Mouse (Mus musculus) heart, embryonic 12.5 days (tissue): Measurements from ENCODE around the gene Rwdd1. TPM values are rescaled to one million over a fixed set of nuclear protein-coding genes. Genes with fewer than 3 reads are reported as not detected.
"Not testable (repeated sequence)": the region's sequence is repeated elsewhere in the genome, so short reads cannot be mapped to it uniquely, and the experiment has no call there.

Source experiments
- ATAC-seq: fragments of 200-750 bp; cut with Nextera tagmentation; 2 replicates; pipeline ENCODE4 v1.8.0; 2017; ENCODE audit warnings: moderate TSS enrichment, moderate library complexity; ENCODE audit not compliant: insufficient number of reproducible peaks, low FRiP score
- H3K27ac ChIP-seq: fragments of 300-500 bp; sonication (generic); 2 replicates; pipeline ENCODE4 v1.5.1; 2016; ENCODE audit warnings: mild to moderate bottlenecking, moderate library complexity; ENCODE audit not compliant: poor library complexity, severe bottlenecking
- H3K27me3 ChIP-seq: fragments of 300-500 bp; sonication (generic); replicated peaks from 2 replicates; pipeline ENCODE4 v1.6.1; 2016; ENCODE audit warnings: mild to moderate bottlenecking, moderate library complexity
- H3K36me3 ChIP-seq: fragments of 300-500 bp; sonication (generic); 2 replicates; pipeline ENCODE4 v1.6.1; 2016; ENCODE audit warnings: mild to moderate bottlenecking, moderate library complexity
- H3K4me1 ChIP-seq: fragments of 300-500 bp; sonication (generic); replicated peaks from 2 replicates; pipeline ENCODE4 v1.6.1; 2016; ENCODE audit warnings: mild to moderate bottlenecking
- H3K4me2 ChIP-seq: fragments of 300-500 bp; sonication (generic); 2 replicates; pipeline ENCODE4 v1.6.1; 2016; ENCODE audit warnings: mild to moderate bottlenecking, moderate library complexity
- H3K4me3 ChIP-seq: fragments of 300-500 bp; sonication (generic); 2 replicates; pipeline ENCODE4 v1.5.1; 2016; ENCODE audit warnings: mild to moderate bottlenecking
- H3K9ac ChIP-seq: fragments of 300-500 bp; sonication (generic); 2 replicates; pipeline ENCODE4 v1.6.1; 2016; ENCODE audit warnings: mild to moderate bottlenecking, moderate library complexity
- H3K9me3 ChIP-seq: fragments of 300-500 bp; sonication (generic); replicated peaks from 2 replicates; pipeline ENCODE4 v1.6.1; 2016; ENCODE audit warnings: mild to moderate bottlenecking, moderate library complexity
- WGBS: fragments of 180-500 bp; shearing (Covaris S2); methylation state at CpG from one replicate; pipeline ENCODE4 v1.1.7; 2016; 5-methylcytosine and 5-hydroxymethylcytosine counted together
- polyA plus RNA-seq: library from polyadenylated mRNA; unstranded; fragments of >200 nt; fragmentation: Nextera tagmentation; extraction: Ambion mirVana; gene quantifications from 2 replicates; pipeline ENCODE4 v1.2.1, GENCODE M21; 2016

Gene Rwdd1
- polyA plus RNA-seq, 1 experiment from 2014 or later, result 113 TPM

GRCm38 (mm10) chr10:33998397-33998796, 21.0 kb downstream of the Rwdd1 start:
- ATAC-seq, result no peak
- H3K4me1 ChIP-seq, result no peaks in the 10 kb centered on the region
- no peak overlapping the region for H3K4me3 ChIP-seq
- peaks cover 81% of the 10 kb centered on the region for H3K36me3 ChIP-seq
- no peaks in the 10 kb centered on the region for H3K9me3 ChIP-seq
- no peak overlapping the region for H3K27ac ChIP-seq
- no peak overlapping the region for H3K9ac ChIP-seq
- no peaks in the 10 kb centered on the region for H3K27me3 ChIP-seq
- H3K4me2 ChIP-seq, result no peak overlapping the region

DNA sequence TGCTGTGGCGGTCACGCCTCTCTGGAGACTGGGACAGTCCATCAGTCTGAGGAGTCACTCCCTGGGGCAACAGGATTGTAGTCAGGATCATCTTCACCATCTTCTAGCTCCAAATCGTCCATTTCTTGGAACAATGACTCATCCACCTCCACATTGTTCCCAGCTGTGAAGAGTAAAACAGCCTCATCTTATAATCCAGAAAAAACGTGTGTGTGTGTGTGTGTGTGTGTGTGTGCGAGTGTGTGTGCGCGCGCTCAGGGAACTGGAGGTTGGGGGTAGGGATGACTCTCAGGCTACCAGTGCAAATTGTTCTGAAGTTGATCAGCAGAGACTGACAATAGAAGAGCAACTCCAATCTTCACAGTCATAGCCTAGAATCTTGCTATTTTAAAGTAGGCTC, 22.7 kb downstream of the Rwdd1 start:
- H3K27ac ChIP-seq, H3K9me3 ChIP-seq, H3K4me1 ChIP-seq, H3K27me3 ChIP-seq, H3K4me2 ChIP-seq, H3K9ac ChIP-seq, ATAC-seq, H3K4me3 ChIP-seq: not testable (repeated sequence)
- H3K36me3 ChIP-seq, result peaks cover 78% of the 10 kb centered on the region
- 88% methylated on average over 6 of the region's 8 CpGs for WGBS

- WGBS, result 21% methylated on average over 4 of the region's 4 CpGs
- Histone ChIP-seq H3K4me3 (no peak overlapping the region), H3K4me1 (no peaks in the 10 kb centered on the region), H3K9me3 (no peaks in the 10 kb centered on the region), H3K9ac (no peak overlapping the region), H3K4me2 (no peak overlapping the region), H3K36me3 (peaks cover 10% of the 10 kb centered on the region), H3K27ac (no peak overlapping the region), H3K27me3 (no peaks in the 10 kb centered on the region)
- no peak for ATAC-seq
Observed at GRCm38 (mm10) chr10:33986771-33987170, 32.7 kb downstream of the Rwdd1 start.

DNA sequence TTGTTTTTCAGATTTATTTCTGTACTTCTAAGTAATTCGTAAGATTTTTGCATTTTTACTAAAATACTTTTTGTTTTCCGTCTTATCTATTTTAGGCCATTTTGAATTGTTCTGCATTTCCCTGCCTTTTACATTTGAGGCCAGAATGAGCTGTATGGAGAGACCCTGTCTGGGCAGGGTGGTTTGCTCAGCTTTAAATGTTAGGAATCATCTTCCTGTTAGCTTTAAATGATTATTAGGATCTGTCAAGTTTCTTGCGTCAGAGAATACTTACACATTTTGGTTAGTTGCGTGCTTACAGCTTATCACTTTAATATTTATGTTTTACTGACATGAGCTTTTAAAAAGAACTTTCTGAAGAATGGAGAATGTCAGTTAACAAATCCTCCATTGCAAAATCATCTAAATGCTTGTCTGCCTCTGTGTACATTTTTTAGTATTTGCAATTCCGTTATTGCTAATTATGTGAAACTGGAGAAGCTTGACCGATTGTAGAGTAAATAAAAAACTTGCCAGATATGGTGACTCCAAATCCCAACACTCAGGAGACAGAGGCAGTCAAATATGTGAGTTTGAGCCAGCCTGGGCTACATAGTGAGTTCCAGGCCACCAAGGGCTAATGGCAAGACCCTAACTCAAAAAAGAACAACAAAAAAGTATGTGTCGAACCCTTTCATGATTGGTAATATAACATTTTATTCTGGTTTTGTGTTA, 44.5 kb downstream of the Rwdd1 start:
- Histone ChIP-seq H3K27me3 (no peaks in the 10 kb centered on the region), H3K27ac (no peak overlapping the region), H3K36me3 (peaks cover under 1% of the 10 kb centered on the region; the same call in 1 of the 2 replicates), H3K4me2 (no peak overlapping the region), H3K9me3 (peaks cover 9% of the 10 kb centered on the region; the same call in 1 of the 2 replicates), H3K4me3 (no peak overlapping the region), H3K4me1 (no peaks in the 10 kb centered on the region), H3K9ac (no peak overlapping the region)
- ATAC-seq, result no peak
- 83% methylated on average over 7 of the region's 7 CpGs for WGBS

- 78% methylated on average over 3 of the region's 3 CpGs for WGBS
- peaks cover 3% of the 10 kb centered on the region; the same call in 1 of the 2 replicates for H3K4me1 ChIP-seq
- no peaks in the 10 kb centered on the region for H3K9me3 ChIP-seq
- no peaks in the 10 kb centered on the region for H3K27me3 ChIP-seq
- peaks cover 8% of the 10 kb centered on the region for H3K36me3 ChIP-seq
- no peak for ATAC-seq
- H3K4me2 ChIP-seq, result no peak overlapping the region
- H3K9ac ChIP-seq, result no peak overlapping the region
- no peak overlapping the region for H3K4me3 ChIP-seq
- H3K27ac ChIP-seq, result no peak overlapping the region
Observed at GRCm38 (mm10) chr10:33952509-33952908, 66.9 kb downstream of the Rwdd1 start.

GRCm38 (mm10) chr10:33950803-33951583, 68.4 kb downstream of the Rwdd1 start, which contains the start of gene Zup1:
Gene Zup1, minus strand, starts transcription at chr10:33951269.
- peak within 1 kb of the TSS; percentile 74 for H3K4me3 ChIP-seq

More at GRCm38 (mm10) chr10:33950803-33951583, 68.4 kb downstream of the Rwdd1 start, which contains the start of gene Zup1:
- Histone ChIP-seq H3K27ac (peak within 1 kb of the TSS; percentile 71), H3K4me2 (peak within 1 kb of the TSS; percentile 69), H3K9ac (peak within 1 kb of the TSS; percentile 87), H3K9me3 (no peaks in the 10 kb centered on the region), H3K27me3 (no peaks in the 10 kb centered on the region), H3K4me1 (peaks cover 3% of the 10 kb centered on the region; the same call in 1 of the 2 replicates), H3K36me3 (peaks cover 8% of the 10 kb centered on the region)
- ATAC-seq, result peak; percentile 90
- 3% methylated on average over 42 of the region's 42 CpGs for WGBS

Other genes with a start within 250 kb of the Rwdd1 start
- not detected in 2 replicates for gene Sult3a2, start 232.9 kb downstream of the Rwdd1 start, polyA plus RNA-seq
- not detected in 2 replicates for gene Sult3a1, start 161.9 kb downstream of the Rwdd1 start, polyA plus RNA-seq
- not detected in 2 replicates for gene Rsph4a, start 114.5 kb downstream of the Rwdd1 start, polyA plus RNA-seq
- gene Zup1, start 68.4 kb downstream of the Rwdd1 start, polyA plus RNA-seq, result 13.0 and 13.1 TPM in 2 replicates
- not detected in 2 replicates for gene Trappc3l, start 18.0 kb upstream of the Rwdd1 start, polyA plus RNA-seq
- 0.13 TPM in 1 of 2 replicates, not detected in the other for gene Calhm4, start 24.7 kb upstream of the Rwdd1 start, polyA plus RNA-seq
- 1.3 TPM in 2 replicates for gene Calhm5, start 76.9 kb upstream of the Rwdd1 start, polyA plus RNA-seq
- gene Calhm6, start 108.4 kb upstream of the Rwdd1 start, polyA plus RNA-seq, result 0.64 and 0.78 TPM in 2 replicates
- gene Dse, start 188.1 kb upstream of the Rwdd1 start, polyA plus RNA-seq, result 19.9 and 22.0 TPM in 2 replicates